Mouse (Mus musculus) E14TG2a.4 (cell line): ENCODE measurements around the gene Fam199x.

Experiments used
- CTCF ChIP-seq: conservative IDR thresholded peaks from 2 replicates; pipeline ENCODE4 v1.5.1; 2014; ENCODE audit warnings: low read length
- NANOG ChIP-seq: IDR thresholded peaks from 2 replicates; pipeline ENCODE4 v1.6.1; 2014; ENCODE audit warnings: borderline replicate concordance, low read length, mixed read lengths
- POU5F1 ChIP-seq: IDR thresholded peaks from 2 replicates; pipeline ENCODE4 v1.6.1; 2014; ENCODE audit warnings: low read length, borderline replicate concordance

- no peak for TF ChIP-seq CTCF
- TF ChIP-seq NANOG, result no peak
- no peak for TF ChIP-seq POU5F1
These were observed 352 bp upstream of the Fam199x start for GRCm38 (mm10) chrX:137049060-137049424.
